Mouse (Mus musculus) heart, postnatal 0 days (tissue): ENCODE data around the gene Schip1. TPM values are rescaled to one million over a fixed set of nuclear protein-coding genes. Genes with fewer than 3 reads are reported as not detected.

Experiments
- ATAC-seq: fragments of 200-750 bp; cut with Nextera tagmentation; 2 replicates; pipeline ENCODE4 v1.8.0; 2017; ENCODE audit warnings: low read depth, moderate number of reproducible peaks, moderate library complexity; ENCODE audit not compliant: insufficient read depth
- DNase-seq: peaks from one replicate; pipeline ENCODE4 v3.0.0-alpha.2; 2016; ENCODE audit warnings: low spot score
- H3K27ac ChIP-seq: fragments of 300-500 bp; sonication (generic); 2 replicates; pipeline ENCODE4 v1.5.1; 2014; ENCODE audit warnings: low read depth, mild to moderate bottlenecking
- H3K27me3 ChIP-seq: fragments of 300-500 bp; sonication (generic); 2 replicates; pipeline ENCODE4 v1.6.1; 2014; ENCODE audit warnings: low read length, mixed read lengths; ENCODE audit not compliant: control insufficient read depth, insufficient read depth
- H3K36me3 ChIP-seq: fragments of 300-500 bp; sonication (generic); replicated peaks from 2 replicates; pipeline ENCODE4 v1.6.1; 2014; ENCODE audit warnings: low read length, mixed read lengths; ENCODE audit not compliant: control insufficient read depth, insufficient read depth
- H3K4me1 ChIP-seq: fragments of 300-500 bp; sonication (generic); 2 replicates; pipeline ENCODE4 v1.6.1; 2014; ENCODE audit warnings: antibody characterized with exemption; ENCODE audit not compliant: control insufficient read depth, insufficient read depth
- H3K4me2 ChIP-seq: fragments of 300-500 bp; sonication (generic); 2 replicates; pipeline ENCODE4 v1.6.1; 2014; ENCODE audit warnings: low read depth, mild to moderate bottlenecking, low read length, moderate library complexity
- H3K4me3 ChIP-seq: fragments of 300-500 bp; sonication (generic); 2 replicates; pipeline ENCODE4 v1.5.1; 2014; ENCODE audit warnings: low read depth, low read length
- H3K9ac ChIP-seq: fragments of 300-500 bp; sonication (generic); replicated peaks from 2 replicates; pipeline ENCODE4 v1.6.1; 2014; ENCODE audit warnings: low read depth, low read length, mixed read lengths
- H3K9me3 ChIP-seq: fragments of 300-500 bp; sonication (generic); replicated peaks from 2 replicates; pipeline ENCODE4 v1.6.1; 2016; ENCODE audit warnings: low read length; ENCODE audit not compliant: control insufficient read depth
- CTCF ChIP-seq: IDR thresholded peaks from 2 replicates; pipeline ENCODE4 v1.5.1; 2016; ENCODE audit warnings: antibody characterized with exemption, control low read depth, low read depth
- EP300 ChIP-seq: IDR thresholded peaks from 2 replicates; pipeline ENCODE4 v1.6.1; 2016; ENCODE audit warnings: antibody characterized with exemption, low read depth
- WGBS: fragments of 180-500 bp; shearing (Covaris S2); extraction: QIAGEN DNeasy Blood & Tissue Kit; methylation state at CpG from one replicate; pipeline ENCODE4 v1.1.7; 2014; 5-methylcytosine and 5-hydroxymethylcytosine counted together
- polyA plus RNA-seq: library from polyadenylated mRNA; unstranded; fragments of >200 nt; fragmentation: Nextera tagmentation; extraction: Ambion mirVana; gene quantifications from 2 replicates; pipeline ENCODE4 v1.2.1, GENCODE M21; 2015
- total RNA-seq: library from RNA; depleted of rRNA; stranded (reverse); fragments of >200 nt; gene quantifications from 2 replicates; pipeline ENCODE4 v1.2.3, GENCODE M21; 2014; ENCODE audit warnings: low replicate concordance

The Schip1 gene
- total and polyA plus RNA-seq, 2 experiments from 2014 or later = 58.4 to 74.3 TPM

DNA sequence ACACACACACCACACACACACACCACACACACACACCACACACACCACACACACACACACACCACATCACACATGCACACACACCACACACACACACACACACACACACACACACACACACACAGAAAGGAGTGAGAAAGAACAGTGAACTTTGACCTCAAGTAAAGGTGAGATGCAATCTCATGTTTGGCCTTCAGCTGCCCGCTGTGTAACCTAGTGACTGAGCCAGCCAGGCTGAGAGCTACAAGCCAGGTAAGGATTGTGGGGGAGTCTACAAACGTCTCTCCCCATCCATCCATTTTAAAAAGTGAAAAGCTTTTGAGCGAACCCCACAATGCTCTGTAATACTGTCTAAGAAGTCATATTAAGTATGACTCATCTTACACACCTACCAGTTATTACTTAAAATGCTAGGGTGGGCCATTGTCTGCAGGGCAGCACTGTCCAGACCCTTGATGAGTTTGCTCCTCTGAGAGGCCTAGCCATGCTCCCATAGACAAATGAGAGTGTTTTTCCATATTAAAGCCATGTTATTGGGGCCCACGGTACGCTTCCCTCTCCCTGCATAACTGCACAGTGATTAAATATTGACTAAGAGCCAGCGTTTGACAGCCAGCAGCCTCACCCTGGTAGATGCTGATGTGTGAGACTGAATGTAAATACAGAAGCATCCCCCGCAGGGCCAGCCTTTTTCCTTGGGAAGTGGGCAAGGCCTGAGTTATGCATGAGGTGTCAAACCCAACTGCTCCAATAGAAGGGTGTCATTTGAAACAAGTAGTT lies 448.9 kb downstream of the Schip1 start:
- no peaks in the 10 kb centered on the region for H3K9me3 ChIP-seq
- no peak overlapping the region for H3K9ac ChIP-seq
- no peak for ATAC-seq
- H3K4me2 ChIP-seq = no peak overlapping the region
- no peak for DNase-seq
- peaks cover 31% of the 10 kb centered on the region for H3K4me1 ChIP-seq
- 55% methylated on average over 7 of the region's 7 CpGs for WGBS
- H3K36me3 ChIP-seq = no peaks in the 10 kb centered on the region
- H3K27ac ChIP-seq = no peak overlapping the region
- no peak for TF ChIP-seq EP300
- TF ChIP-seq CTCF = no peak
- H3K27me3 ChIP-seq = no peaks in the 10 kb centered on the region
- H3K4me3 ChIP-seq = no peak overlapping the region

DNA sequence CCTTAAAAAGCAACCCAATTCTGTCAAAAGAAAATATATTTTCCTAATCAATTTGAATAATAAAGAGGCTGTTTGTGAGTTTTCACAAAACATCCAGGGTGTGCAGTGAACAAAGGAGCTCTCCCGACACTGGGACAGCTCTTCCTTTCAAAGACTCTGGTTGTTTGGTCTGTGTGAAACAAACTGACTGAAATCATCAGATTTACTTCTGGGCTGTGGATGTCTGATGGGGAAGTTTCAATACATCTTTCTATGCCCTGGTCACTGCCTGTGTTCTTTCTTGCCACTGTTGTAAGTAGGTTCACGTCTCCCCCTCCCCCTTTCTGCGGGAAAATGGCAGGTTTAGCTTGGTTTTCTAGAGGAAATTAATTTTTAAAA lies 449.5 kb downstream of the Schip1 start:
- DNase-seq = no peak
- no peaks in the 10 kb centered on the region for H3K27me3 ChIP-seq
- no peak for TF ChIP-seq EP300
- no peak overlapping the region for H3K9ac ChIP-seq
- H3K4me3 ChIP-seq = no peak overlapping the region
- peaks cover 27% of the 10 kb centered on the region for H3K4me1 ChIP-seq
- ATAC-seq = no peak
- no peaks in the 10 kb centered on the region for H3K36me3 ChIP-seq
- no peaks in the 10 kb centered on the region for H3K9me3 ChIP-seq
- WGBS = 87% methylated on average over 3 of the region's 3 CpGs
- no peak overlapping the region for H3K27ac ChIP-seq
- no peak overlapping the region for H3K4me2 ChIP-seq

DNA sequence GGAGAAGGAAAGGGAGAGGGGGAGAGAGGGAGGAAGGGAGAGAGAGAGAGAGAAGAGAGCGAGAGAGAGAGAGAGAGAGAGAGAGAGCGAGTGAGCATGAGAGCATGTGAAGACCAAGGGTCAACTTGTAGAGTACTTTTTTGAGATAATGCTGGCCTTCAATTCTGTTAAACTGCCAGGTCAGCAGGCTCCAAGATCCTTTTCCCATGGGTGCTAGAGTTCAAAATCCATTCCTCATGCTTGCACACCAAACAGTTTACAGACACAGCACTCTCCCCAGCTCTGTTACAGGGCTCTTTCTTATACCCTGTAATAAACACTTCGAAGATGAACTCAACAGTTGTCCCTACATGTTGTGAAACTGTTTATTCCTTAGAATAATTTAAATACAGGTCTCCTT lies 450.1 kb downstream of the Schip1 start:
- no peaks in the 10 kb centered on the region for H3K36me3 ChIP-seq
- TF ChIP-seq EP300 (no peak), CTCF (no peak)
- no peak overlapping the region for H3K27ac ChIP-seq
- no peak overlapping the region for H3K4me3 ChIP-seq
- WGBS = 79% methylated on average over 3 of the region's 3 CpGs
- no peak overlapping the region for H3K9ac ChIP-seq
- no peaks in the 10 kb centered on the region for H3K9me3 ChIP-seq
- no peaks in the 10 kb centered on the region for H3K27me3 ChIP-seq
- DNase-seq (no peak), ATAC-seq (no peak)
- peaks cover 23% of the 10 kb centered on the region for H3K4me1 ChIP-seq
- no peak overlapping the region for H3K4me2 ChIP-seq

DNA sequence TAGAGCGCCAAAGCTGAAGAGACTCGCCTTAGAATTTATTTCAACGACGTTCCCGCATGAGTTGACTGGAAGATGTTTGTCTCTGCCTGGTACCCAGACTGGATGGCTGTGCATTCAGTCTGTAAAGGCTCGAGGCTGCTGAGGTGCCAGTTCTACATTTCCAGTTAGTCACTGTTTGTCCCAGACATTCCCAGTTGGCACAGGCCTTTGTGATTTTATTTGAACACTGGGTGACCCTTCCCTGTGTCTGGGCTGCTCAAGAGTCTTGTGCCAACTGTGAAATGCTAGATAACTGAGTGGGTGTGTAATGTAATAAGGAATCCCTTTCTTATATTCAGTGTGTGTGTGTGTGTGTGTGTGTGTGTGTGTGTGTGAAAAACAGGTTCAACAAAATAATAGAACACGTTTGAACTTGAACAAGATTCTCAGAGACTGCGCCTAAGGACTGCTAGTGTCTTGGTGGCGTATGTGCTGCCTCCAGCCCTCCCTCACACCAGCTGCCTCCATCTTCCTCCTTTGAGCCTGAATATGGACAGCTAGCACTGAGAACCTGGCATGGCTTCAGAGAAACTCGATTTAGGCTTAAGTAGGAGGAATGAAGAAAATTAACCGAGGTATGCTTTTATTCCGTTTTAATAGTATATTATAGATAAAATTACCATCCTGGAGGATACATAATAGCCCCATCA lies 451.9 kb downstream of the Schip1 start:
- Histone ChIP-seq H3K27me3 (no peaks in the 10 kb centered on the region), H3K9me3 (no peaks in the 10 kb centered on the region), H3K36me3 (no peaks in the 10 kb centered on the region), H3K9ac (no peak overlapping the region), H3K4me1 (peaks cover 15% of the 10 kb centered on the region), H3K4me2 (no peak overlapping the region), H3K27ac (peak overlapping the region; percentile 35; the same call in 1 of the 2 replicates), H3K4me3 (no peak overlapping the region)
- WGBS = 76% methylated on average over 12 of the region's 12 CpGs
- TF ChIP-seq CTCF = no peak
- TF ChIP-seq EP300 = no peak
- DNase-seq = no peak
- ATAC-seq = peak; percentile 27

DNA sequence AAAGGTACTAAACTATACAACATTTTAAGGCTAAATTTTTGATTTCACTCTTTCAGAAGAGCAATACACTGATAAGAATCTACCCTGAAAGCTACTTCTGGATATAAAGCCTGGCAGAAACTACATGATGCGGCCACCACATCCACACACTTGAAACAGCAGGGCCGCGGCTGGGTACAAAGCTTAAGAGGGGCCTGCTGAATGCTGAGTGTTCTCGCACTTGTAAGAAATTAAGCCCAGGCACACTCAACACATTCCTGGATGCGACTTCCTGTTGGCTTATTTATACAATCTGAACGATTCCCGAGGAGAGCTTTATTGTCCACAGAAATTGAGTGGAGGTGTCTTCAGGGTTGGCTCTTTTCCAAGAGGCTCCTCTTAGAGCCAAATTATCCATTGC lies 452.6 kb downstream of the Schip1 start:
- 30% methylated on average over 7 of the region's 7 CpGs for WGBS
- Histone ChIP-seq H3K36me3 (no peaks in the 10 kb centered on the region), H3K9me3 (no peaks in the 10 kb centered on the region), H3K4me3 (no peak overlapping the region), H3K4me2 (no peak overlapping the region), H3K27ac (no peak overlapping the region), H3K9ac (no peak overlapping the region), H3K27me3 (no peaks in the 10 kb centered on the region), H3K4me1 (peaks cover 15% of the 10 kb centered on the region)
- ATAC-seq (no peak), DNase-seq (no peak)
- TF ChIP-seq CTCF (no peak), EP300 (no peak)
